Mouse (Mus musculus): ENCODE data around the gene Pitx2. TPM values are rescaled to one million over a fixed set of nuclear protein-coding genes. Genes with fewer than 3 reads are reported as not detected.
A peak's percentile ranks its signal among the peaks of the same experiment; 100 is the strongest.

Gene Pitx2
- polyA plus RNA-seq, 1 experiment from 2014 or later = 24.7 TPM

DNA sequence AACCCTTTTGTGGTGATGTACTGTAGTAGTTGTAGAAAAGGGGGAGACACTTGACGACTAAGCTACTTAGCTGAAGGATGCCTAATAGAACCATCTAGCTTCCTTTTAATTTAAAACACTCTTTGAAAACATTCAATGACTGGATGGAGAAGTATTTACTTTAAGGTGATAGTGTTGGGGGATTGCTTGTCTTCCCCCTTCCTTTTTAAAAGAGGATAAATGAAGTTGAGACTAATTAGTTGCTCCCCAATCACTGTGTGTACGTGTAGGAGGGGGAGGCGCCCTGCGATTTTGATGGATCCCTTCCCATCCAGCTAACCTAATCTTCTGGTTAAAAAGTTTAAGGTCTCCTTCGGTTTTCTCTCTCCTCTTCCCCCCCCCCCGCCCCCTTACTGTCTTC lies 23.7 kb downstream of the Pitx2 start:
- peak overlapping the region; percentile 39; the same call in 1 of the 2 replicates for H3K4me2 ChIP-seq (replicated peaks; ENCODE audit: low read depth, low read length)
- ATAC-seq (ENCODE audit: insufficient number of reproducible peaks, insufficient read depth, low FRiP score, low read depth) = no peak
- H3K36me3 ChIP-seq (ENCODE audit: control insufficient read depth, insufficient read depth, low read length) = no peaks in the 10 kb centered on the region
- no peaks in the 10 kb centered on the region for H3K9me3 ChIP-seq (ENCODE audit: control insufficient read depth, low read depth, low read length)
- no peak overlapping the region for H3K9ac ChIP-seq (replicated peaks; ENCODE audit: low read depth, low read length)
- H3K4me3 ChIP-seq (ENCODE audit: low read depth, low read length) = no peak overlapping the region
- peaks cover 35% of the 10 kb centered on the region for H3K27me3 ChIP-seq (ENCODE audit: control insufficient read depth, insufficient read depth, low read length)
- no peak overlapping the region for H3K27ac ChIP-seq (ENCODE audit: low read length)
- peaks cover 8% of the 10 kb centered on the region; the same call in 1 of the 2 replicates for H3K4me1 ChIP-seq (ENCODE audit: control insufficient read depth, insufficient read depth, low read length)
- WGBS = 12% methylated on average over 6 of the region's 6 CpGs

DNA sequence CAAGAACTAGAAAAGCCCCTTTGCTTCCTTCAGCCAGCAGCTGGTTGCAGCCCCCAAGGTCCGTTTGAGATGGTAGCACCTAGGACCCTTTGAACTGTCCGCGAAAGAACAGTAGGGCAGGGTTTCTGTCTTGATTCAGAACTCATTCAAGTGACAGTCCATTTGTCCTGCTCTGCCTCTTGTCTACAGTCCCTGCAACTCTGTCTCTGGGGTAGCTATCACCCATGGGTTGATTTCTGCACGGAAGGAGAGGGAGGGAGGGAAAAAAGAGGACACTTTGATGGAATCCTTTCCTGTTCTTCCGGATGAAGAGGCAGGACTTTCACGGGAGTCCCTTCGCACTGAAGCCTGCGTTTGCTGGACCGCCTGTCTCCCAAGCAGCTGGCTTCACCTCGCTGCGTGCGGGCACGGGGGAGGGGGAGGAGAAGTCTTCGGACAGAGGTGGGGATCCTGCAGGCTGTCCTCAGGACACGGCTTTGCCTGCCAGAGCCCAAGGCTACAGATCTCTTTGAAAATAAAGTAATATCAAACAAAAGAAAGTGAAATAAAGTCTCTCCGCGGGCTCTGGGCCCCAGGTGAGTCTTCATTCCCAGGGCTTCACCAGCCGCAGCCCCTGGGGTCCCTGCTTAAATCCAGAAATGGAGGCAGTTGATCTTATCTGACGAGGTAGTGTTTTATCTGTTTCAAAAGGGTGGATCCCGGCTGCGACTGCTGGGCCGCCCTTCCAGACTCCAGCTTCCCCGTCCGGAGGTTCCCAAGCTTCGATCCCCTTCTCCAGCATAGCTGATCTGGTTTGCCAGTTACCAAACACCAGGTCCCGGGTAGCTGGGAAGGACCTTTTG lies 24.5 kb downstream of the Pitx2 start:
- no peak overlapping the region for H3K27ac ChIP-seq (ENCODE audit: low read length)
- peaks cover 4% of the 10 kb centered on the region; the same call in 1 of the 2 replicates for H3K4me1 ChIP-seq (ENCODE audit: control insufficient read depth, insufficient read depth, low read length)
- peaks cover 35% of the 10 kb centered on the region for H3K27me3 ChIP-seq (ENCODE audit: control insufficient read depth, insufficient read depth, low read length)
- H3K9me3 ChIP-seq (ENCODE audit: control insufficient read depth, low read depth, low read length) = no peaks in the 10 kb centered on the region
- ATAC-seq (ENCODE audit: insufficient number of reproducible peaks, insufficient read depth, low FRiP score, low read depth) = no peak
- H3K36me3 ChIP-seq (ENCODE audit: control insufficient read depth, insufficient read depth, low read length) = no peaks in the 10 kb centered on the region
- H3K4me3 ChIP-seq (ENCODE audit: low read depth, low read length) = peak overlapping the region; percentile 18
- peak overlapping the region; percentile 39 for H3K4me2 ChIP-seq (replicated peaks; ENCODE audit: low read depth, low read length)
- 2% methylated on average over 26 of the region's 26 CpGs for WGBS
- H3K9ac ChIP-seq (replicated peaks; ENCODE audit: low read depth, low read length) = no peak overlapping the region

DNA sequence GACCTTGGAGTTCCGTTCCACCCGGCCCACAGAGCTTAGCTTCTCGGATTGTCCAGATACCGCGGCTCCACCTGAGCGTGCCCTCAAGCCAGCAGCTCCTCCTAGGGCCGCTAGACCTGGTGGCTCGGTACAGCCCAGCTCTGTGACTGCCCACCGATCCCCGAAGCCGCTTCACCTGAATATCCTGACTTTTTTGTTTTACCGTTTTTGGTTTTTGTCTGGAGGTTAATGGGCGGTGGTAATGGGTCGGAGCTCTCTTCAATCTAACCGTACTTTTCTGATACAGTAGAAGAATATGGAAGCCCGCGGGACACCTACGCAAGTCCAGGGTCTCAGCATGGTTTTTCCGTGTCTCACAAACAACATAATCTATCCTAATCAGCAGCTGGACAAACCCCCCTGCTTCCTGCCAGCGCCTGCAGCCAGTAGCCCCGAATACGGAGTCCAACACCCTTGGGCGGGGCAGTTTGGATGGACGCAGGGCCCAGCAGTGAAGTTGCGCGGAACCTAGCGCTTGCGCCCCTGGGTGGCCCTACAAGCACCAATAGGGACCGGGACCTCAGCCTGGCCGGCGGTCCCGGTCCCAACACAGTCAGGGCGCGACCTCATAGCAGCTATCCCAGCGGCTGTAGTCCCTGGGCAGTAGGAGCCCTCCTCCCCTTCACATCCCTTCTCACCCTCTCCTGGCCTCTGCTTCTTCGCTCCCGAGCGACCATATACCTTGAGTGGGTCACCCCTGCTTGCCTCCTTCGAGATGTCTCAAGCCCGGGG lies 25.3 kb downstream of the Pitx2 start:
- peaks cover 30% of the 10 kb centered on the region for H3K27me3 ChIP-seq (ENCODE audit: control insufficient read depth, insufficient read depth, low read length)
- peak overlapping the region; percentile 39 for H3K4me2 ChIP-seq (replicated peaks; ENCODE audit: low read depth, low read length)
- peak overlapping the region; percentile 18 for H3K4me3 ChIP-seq (ENCODE audit: low read depth, low read length)
- WGBS = 2% methylated on average over 40 of the region's 40 CpGs
- H3K9me3 ChIP-seq (ENCODE audit: control insufficient read depth, low read depth, low read length) = no peaks in the 10 kb centered on the region
- H3K27ac ChIP-seq (ENCODE audit: low read length) = no peak overlapping the region
- peaks cover 4% of the 10 kb centered on the region; the same call in 1 of the 2 replicates for H3K4me1 ChIP-seq (ENCODE audit: control insufficient read depth, insufficient read depth, low read length)
- peak; percentile 24; the same call in 1 of the 2 replicates for ATAC-seq (ENCODE audit: insufficient number of reproducible peaks, insufficient read depth, low FRiP score, low read depth)
- H3K9ac ChIP-seq (replicated peaks; ENCODE audit: low read depth, low read length) = no peak overlapping the region
- no peaks in the 10 kb centered on the region for H3K36me3 ChIP-seq (ENCODE audit: control insufficient read depth, insufficient read depth, low read length)

DNA sequence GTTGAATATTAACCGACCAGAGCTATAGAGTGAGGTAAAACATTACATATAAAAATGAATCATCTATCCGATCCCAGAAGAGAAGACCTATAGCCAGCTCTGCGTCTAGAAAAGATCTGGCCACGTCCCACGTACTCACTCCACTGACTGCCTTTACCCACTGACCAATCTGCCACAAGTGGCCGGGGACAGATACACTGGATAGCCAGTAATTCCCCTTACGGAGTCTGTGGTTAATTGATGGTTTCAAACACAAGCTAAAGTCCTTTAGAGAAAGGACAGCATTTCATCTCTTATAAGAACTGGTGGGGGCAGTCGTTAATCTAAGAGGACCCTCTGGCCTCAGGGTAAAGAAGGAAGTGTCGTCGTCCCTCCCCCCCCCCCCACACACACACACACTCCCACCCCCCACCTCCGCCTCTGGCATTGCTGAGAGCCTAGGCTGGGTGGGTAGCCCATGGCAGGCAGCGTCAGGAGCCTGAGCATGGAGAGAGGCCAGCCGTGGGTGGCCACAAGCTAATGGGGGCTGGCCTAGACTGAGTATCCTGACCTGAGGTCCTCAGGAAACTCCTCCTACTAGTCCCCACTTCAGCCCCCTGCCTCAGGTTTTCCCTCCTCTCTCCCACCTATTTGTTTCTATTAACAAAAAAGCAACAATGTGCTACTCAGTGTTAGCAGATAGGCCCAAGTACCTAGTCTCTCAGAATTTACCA lies 26.1 kb downstream of the Pitx2 start:
- no peak for ATAC-seq (ENCODE audit: insufficient number of reproducible peaks, insufficient read depth, low FRiP score, low read depth)
- H3K27me3 ChIP-seq (ENCODE audit: control insufficient read depth, insufficient read depth, low read length) = peaks cover 28% of the 10 kb centered on the region

DNA sequence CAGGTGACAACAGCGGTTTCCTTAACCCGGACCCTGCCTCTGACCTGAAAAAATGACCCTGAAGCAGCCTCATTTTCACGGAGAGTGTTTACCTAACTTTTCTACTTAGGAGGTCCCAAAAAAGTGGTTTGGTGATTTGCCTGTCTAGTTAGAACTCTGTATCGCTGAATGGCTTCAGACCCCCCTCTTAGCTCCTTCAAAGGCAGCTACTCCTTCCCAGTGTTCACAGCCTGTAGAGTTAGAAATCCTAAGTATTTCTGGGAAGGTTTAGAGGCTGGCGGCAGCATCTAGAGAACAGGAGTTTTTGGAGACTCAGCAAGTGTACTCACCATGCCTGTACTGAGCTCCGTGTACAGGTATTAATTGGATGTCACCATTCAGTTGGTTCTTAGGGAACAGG lies 27.0 kb downstream of the Pitx2 start:
- ATAC-seq (ENCODE audit: insufficient number of reproducible peaks, insufficient read depth, low FRiP score, low read depth) = no peak
- Histone ChIP-seq H3K9ac (replicated peaks; ENCODE audit: low read depth, low read length) (no peak overlapping the region), H3K4me2 (replicated peaks; ENCODE audit: low read depth, low read length) (no peak overlapping the region), H3K27me3 (ENCODE audit: control insufficient read depth, insufficient read depth, low read length) (peaks cover 27% of the 10 kb centered on the region), H3K27ac (ENCODE audit: low read length) (no peak overlapping the region), H3K4me3 (ENCODE audit: low read depth, low read length) (no peak overlapping the region), H3K36me3 (ENCODE audit: control insufficient read depth, insufficient read depth, low read length) (no peaks in the 10 kb centered on the region), H3K9me3 (ENCODE audit: control insufficient read depth, low read depth, low read length) (no peaks in the 10 kb centered on the region), H3K4me1 (ENCODE audit: control insufficient read depth, insufficient read depth, low read length) (0 out of 2 replicates have a peak, but pooled peaks cover 4% of the 10 kb centered on the region)
- 11% methylated on average over 6 of the region's 6 CpGs for WGBS

More for the DNA sequence above, 26.1 kb downstream of the Pitx2 start:
- peak overlapping the region; percentile 39; the same call in 1 of the 2 replicates for H3K4me2 ChIP-seq (replicated peaks; ENCODE audit: low read depth, low read length)
- 12% methylated on average over 12 of the region's 13 CpGs for WGBS
- H3K9me3 ChIP-seq (ENCODE audit: control insufficient read depth, low read depth, low read length) = no peaks in the 10 kb centered on the region
- no peak overlapping the region for H3K9ac ChIP-seq (replicated peaks; ENCODE audit: low read depth, low read length)
- H3K27ac ChIP-seq (ENCODE audit: low read length) = no peak overlapping the region
- no peaks in the 10 kb centered on the region for H3K36me3 ChIP-seq (ENCODE audit: control insufficient read depth, insufficient read depth, low read length)
- 0 out of 2 replicates have a peak overlapping the region, but pooled peaks have one; percentile 18 for H3K4me3 ChIP-seq (ENCODE audit: low read depth, low read length)
- peaks cover 4% of the 10 kb centered on the region; the same call in 1 of the 2 replicates for H3K4me1 ChIP-seq (ENCODE audit: control insufficient read depth, insufficient read depth, low read length)

DNA sequence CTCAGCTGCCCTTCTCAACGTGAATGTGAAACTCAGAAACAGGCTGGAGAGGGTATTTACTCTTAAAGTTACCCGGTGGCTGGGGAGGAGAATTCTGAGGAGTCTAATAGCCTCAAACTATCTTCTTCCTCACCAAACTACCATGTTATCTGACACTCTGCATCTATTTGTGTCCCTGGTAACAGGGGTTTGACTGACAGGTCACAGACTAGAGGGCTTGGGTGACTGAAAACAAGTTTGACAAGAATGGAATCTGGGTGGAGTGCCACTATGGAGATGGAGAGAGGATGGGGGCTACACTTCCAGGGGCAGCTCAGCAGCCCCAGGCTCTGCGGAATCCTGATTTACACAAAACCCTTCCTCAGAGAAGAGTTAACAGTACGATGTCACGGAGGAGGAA lies 27.7 kb downstream of the Pitx2 start:
- no peak for ATAC-seq (ENCODE audit: insufficient number of reproducible peaks, insufficient read depth, low FRiP score, low read depth)
- H3K4me3 ChIP-seq (ENCODE audit: low read depth, low read length) = no peak overlapping the region
- H3K27ac ChIP-seq (ENCODE audit: low read length) = no peak overlapping the region
- 20% methylated on average over 5 of the region's 5 CpGs for WGBS
- H3K9ac ChIP-seq (replicated peaks; ENCODE audit: low read depth, low read length) = no peak overlapping the region
- no peaks in the 10 kb centered on the region for H3K36me3 ChIP-seq (ENCODE audit: control insufficient read depth, insufficient read depth, low read length)
- no peaks in the 10 kb centered on the region for H3K9me3 ChIP-seq (ENCODE audit: control insufficient read depth, low read depth, low read length)
- H3K4me2 ChIP-seq (replicated peaks; ENCODE audit: low read depth, low read length) = no peak overlapping the region
- H3K4me1 ChIP-seq (ENCODE audit: control insufficient read depth, insufficient read depth, low read length) = 0 out of 2 replicates have a peak, but pooled peaks cover 4% of the 10 kb centered on the region
- H3K27me3 ChIP-seq (ENCODE audit: control insufficient read depth, insufficient read depth, low read length) = peaks cover 22% of the 10 kb centered on the region

DNA sequence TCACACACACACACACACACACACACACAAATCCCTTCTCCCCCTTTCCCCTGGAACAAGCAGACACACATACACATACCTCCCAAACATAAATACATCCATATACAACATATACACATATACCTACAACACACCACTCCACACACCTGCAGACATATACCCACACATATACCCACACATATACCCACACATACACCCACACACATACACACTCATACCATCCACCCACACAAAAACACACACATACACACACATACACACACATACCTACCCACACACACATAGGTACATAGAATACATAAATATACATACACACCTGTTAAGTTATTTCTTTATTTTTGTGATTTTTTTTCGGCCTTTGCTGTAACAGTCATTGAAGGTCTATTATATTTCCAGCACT lies 38.3 kb downstream of the Pitx2 start:
- no peaks in the 10 kb centered on the region for H3K4me1 ChIP-seq (ENCODE audit: control insufficient read depth, insufficient read depth, low read length)
- no peak overlapping the region for H3K27ac ChIP-seq (ENCODE audit: low read length)
- no peak overlapping the region for H3K4me2 ChIP-seq (replicated peaks; ENCODE audit: low read depth, low read length)
- H3K9ac ChIP-seq (replicated peaks; ENCODE audit: low read depth, low read length) = no peak overlapping the region
- H3K4me3 ChIP-seq (ENCODE audit: low read depth, low read length) = no peak overlapping the region
- H3K36me3 ChIP-seq (ENCODE audit: control insufficient read depth, insufficient read depth, low read length) = no peaks in the 10 kb centered on the region
- 78% methylated on average over 1 of the region's 1 CpGs for WGBS
- no peaks in the 10 kb centered on the region for H3K9me3 ChIP-seq (ENCODE audit: control insufficient read depth, low read depth, low read length)
- no peaks in the 10 kb centered on the region for H3K27me3 ChIP-seq (ENCODE audit: control insufficient read depth, insufficient read depth, low read length)
- ATAC-seq (ENCODE audit: insufficient number of reproducible peaks, insufficient read depth, low FRiP score, low read depth) = no peak

DNA sequence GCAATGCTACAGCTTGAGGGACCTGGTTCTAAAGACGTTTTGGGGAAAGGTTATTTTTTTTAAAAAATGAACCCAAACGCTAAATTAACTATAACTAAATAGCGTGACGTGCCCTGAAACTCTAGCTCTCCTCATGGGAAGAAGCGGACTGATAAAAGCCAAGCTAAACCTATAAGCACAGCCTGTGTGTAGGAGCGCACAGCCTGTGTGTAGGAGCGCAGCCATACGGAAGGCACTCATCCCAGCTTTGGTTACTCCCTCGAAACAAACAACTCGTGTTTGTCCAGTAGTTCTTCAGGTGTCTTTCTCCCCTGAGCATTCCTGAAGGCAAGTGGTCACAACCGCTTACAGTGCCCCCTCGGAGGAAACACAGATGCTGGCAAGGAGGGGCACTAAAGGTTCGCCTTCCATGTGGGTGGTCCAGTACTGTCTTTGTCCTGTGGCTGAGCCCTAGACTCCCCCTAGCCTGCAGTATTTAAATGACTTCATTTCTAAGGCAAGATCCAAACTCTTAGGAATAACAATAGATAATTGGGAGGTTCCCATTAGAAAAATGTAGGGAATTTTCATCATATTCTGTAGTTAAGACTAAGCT lies 39.1 kb downstream of the Pitx2 start:
- no peak for ATAC-seq (ENCODE audit: insufficient number of reproducible peaks, insufficient read depth, low FRiP score, low read depth)
- H3K4me3 ChIP-seq (ENCODE audit: low read depth, low read length) = no peak overlapping the region
- WGBS = 24% methylated on average over 13 of the region's 13 CpGs

More for the DNA sequence above, 39.1 kb downstream of the Pitx2 start:
- no peak overlapping the region for H3K27ac ChIP-seq (ENCODE audit: low read length)
- no peaks in the 10 kb centered on the region for H3K27me3 ChIP-seq (ENCODE audit: control insufficient read depth, insufficient read depth, low read length)
- H3K9ac ChIP-seq (replicated peaks; ENCODE audit: low read depth, low read length) = no peak overlapping the region
- H3K36me3 ChIP-seq (ENCODE audit: control insufficient read depth, insufficient read depth, low read length) = no peaks in the 10 kb centered on the region
- H3K4me2 ChIP-seq (replicated peaks; ENCODE audit: low read depth, low read length) = peak overlapping the region; percentile 22; the same call in 1 of the 2 replicates
- H3K9me3 ChIP-seq (ENCODE audit: control insufficient read depth, low read depth, low read length) = no peaks in the 10 kb centered on the region
- H3K4me1 ChIP-seq (ENCODE audit: control insufficient read depth, insufficient read depth, low read length) = no peaks in the 10 kb centered on the region
